8 mouse cellular contexts compared by ENCODE assay signal in genomic region chr16:17797812-17798311, GRCm38 (mm10). TPM values are rescaled to one million over a fixed set of nuclear protein-coding genes. Genes with fewer than 3 reads are reported as not detected.
DNase-seq lines count a peak whose midpoint lies in the region; ATAC-seq and TF ChIP-seq lines count a peak whose summit lies in the region.

No protein-coding gene starts in this region.

- peak; percentile 12; the same call in 1 of the 2 replicates for ATAC-seq in kidney, embryonic 16.5 days (ENCODE audit: low FRiP score, low TSS enrichment)
- ATAC-seq in heart, embryonic 16.5 days (replicated peaks; ENCODE audit: extremely low read depth, insufficient read depth, low FRiP score) = peak; percentile 18; the same call in 1 of the 2 replicates
- no peak for ATAC-seq in liver, postnatal 0 days
- no peak for ATAC-seq in inflammation-experienced regulatory T-cells, adult 6 months
- ATAC-seq in erythroid progenitor cell, adult 5-6 weeks (replicated peaks; ENCODE audit: low FRiP score, poor library complexity, severe bottlenecking) = no peak

- peaks cover 51% of the 10 kb centered on the region for H3K4me1 ChIP-seq in kidney, embryonic 16.5 days (ENCODE audit: insufficient read depth, low read length)
- H3K4me1 ChIP-seq in heart, embryonic 16.5 days (ENCODE audit: control insufficient read depth, insufficient read depth, low read length) = peaks cover 15% of the 10 kb centered on the region
- H3K4me1 ChIP-seq in liver, postnatal 0 days (ENCODE audit: insufficient read depth) = peaks cover 20% of the 10 kb centered on the region

- no peak for TF ChIP-seq EP300 in liver, postnatal 0 days (IDR thresholded peaks at IDR 0.05; ENCODE audit: low read depth)

- peak overlapping the region; percentile 89 for H3K9ac ChIP-seq in kidney, embryonic 16.5 days (replicated peaks; ENCODE audit: low read length)
- peak overlapping the region; percentile 79 for H3K9ac ChIP-seq in heart, embryonic 16.5 days (ENCODE audit: low read length)
- H3K9ac ChIP-seq in liver, postnatal 0 days (replicated peaks) = peak overlapping the region; percentile 51

- H3K27me3 ChIP-seq in kidney, embryonic 16.5 days (ENCODE audit: insufficient read depth, low read length) = peaks cover 48% of the 10 kb centered on the region
- H3K27me3 ChIP-seq in heart, embryonic 16.5 days (ENCODE audit: control insufficient read depth, insufficient read depth, low read length) = peaks cover 41% of the 10 kb centered on the region
- peaks cover 64% of the 10 kb centered on the region for H3K27me3 ChIP-seq in liver, postnatal 0 days (ENCODE audit: insufficient read depth, low read length)

- WGBS in kidney, embryonic 16.5 days = 1% methylated on average over 29 of the region's 29 CpGs
- WGBS in heart, embryonic 16.5 days = 5% methylated on average over 29 of the region's 29 CpGs
- 5% methylated on average over 29 of the region's 29 CpGs for WGBS in liver, postnatal 0 days (ENCODE audit: insufficient replicate concordance)

- peak overlapping the region; percentile 65 for H3K4me3 ChIP-seq in kidney, embryonic 16.5 days (ENCODE audit: low read length)
- peak overlapping the region; percentile 61 for H3K4me3 ChIP-seq in heart, embryonic 16.5 days (ENCODE audit: low read length)
- H3K4me3 ChIP-seq in liver, postnatal 0 days (ENCODE audit: low read depth, low read length) = peak overlapping the region; percentile 49

- no peaks in the 10 kb centered on the region for H3K9me3 ChIP-seq in kidney, embryonic 16.5 days (ENCODE audit: low read length)
- no peaks in the 10 kb centered on the region for H3K9me3 ChIP-seq in heart, embryonic 16.5 days (replicated peaks; ENCODE audit: control insufficient read depth, low read length)
- no peaks in the 10 kb centered on the region for H3K9me3 ChIP-seq in liver, postnatal 0 days (ENCODE audit: low read length)

- DNase-seq in kidney, adult 11 months = no peak
- DNase-seq in adipocyte (ENCODE audit: low spot score) = peak; percentile 50
- no peak for DNase-seq in liver, postnatal 0 days
- DNase-seq in left cerebral cortex, adult 11 months (ENCODE audit: low spot score) = no peak

- peak overlapping the region; percentile 95 for H3K27ac ChIP-seq in kidney, embryonic 16.5 days (ENCODE audit: low read length)
- peak overlapping the region; percentile 64 for H3K27ac ChIP-seq in heart, embryonic 16.5 days (ENCODE audit: low read length)
- peak overlapping the region; percentile 57 for H3K27ac ChIP-seq in liver, postnatal 0 days (ENCODE audit: low read depth)

- H3K4me2 ChIP-seq in kidney, embryonic 16.5 days (replicated peaks; ENCODE audit: low read depth, low read length) = peak overlapping the region; percentile 81
- H3K4me2 ChIP-seq in heart, embryonic 16.5 days (ENCODE audit: low read depth, low read length) = peak overlapping the region; percentile 81
- peak overlapping the region; percentile 70 for H3K4me2 ChIP-seq in liver, postnatal 0 days (ENCODE audit: low read depth, low read length)

- H3K36me3 ChIP-seq in kidney, embryonic 16.5 days (ENCODE audit: insufficient read depth, low read length) = no peaks in the 10 kb centered on the region
- H3K36me3 ChIP-seq in heart, embryonic 16.5 days (ENCODE audit: control insufficient read depth, insufficient read depth) = no peaks in the 10 kb centered on the region
- H3K36me3 ChIP-seq in liver, postnatal 0 days (replicated peaks; ENCODE audit: insufficient read depth, low read length) = no peaks in the 10 kb centered on the region

- no peak for TF ChIP-seq CTCF in liver, postnatal 0 days (IDR thresholded peaks at IDR 0.05; ENCODE audit: low read depth)

RNA-seq across cellular contexts. Expression of gene Scarf2, which starts 0.8 kb away (rescaled TPM):
- 8.1 and 8.9 TPM in 2 replicates for polyA plus RNA-seq in kidney, embryonic 16.5 days (2015; fragmentation: Nextera tagmentation; extraction: Ambion mirVana)
- 4.3 and 5.5 TPM in 2 replicates for polyA plus RNA-seq in heart, embryonic 16.5 days (2015; fragmentation: Nextera tagmentation; extraction: Ambion mirVana)
- 0.97 and 1.6 TPM in 2 replicates for polyA plus RNA-seq in liver, postnatal 0 days (2015; fragmentation: Nextera tagmentation; extraction: Ambion mirVana)
- not detected for polyA plus RNA-seq in inflammation-experienced regulatory T-cells, adult 6 months (2017; shearing (Covaris generic))
- total RNA-seq in erythroid progenitor cell, adult 5-6 weeks (2015; ENCODE audit: low replicate concordance) = 0.42 TPM in 1 of 2 replicates, not detected in the other
- not detected in 2 replicates for total RNA-seq in erythroid progenitor cell, adult 5-6 weeks (2017; ENCODE audit: low replicate concordance)

RNA-seq across cellular contexts. Expression of gene B830017H08Rik, which starts 35.1 kb away (rescaled TPM):
- polyA plus RNA-seq in kidney, embryonic 16.5 days (2015; fragmentation: Nextera tagmentation; extraction: Ambion mirVana) = 0.09 TPM in 1 of 2 replicates, not detected in the other
- not detected in 2 replicates for polyA plus RNA-seq in heart, embryonic 16.5 days (2015; fragmentation: Nextera tagmentation; extraction: Ambion mirVana)
- polyA plus RNA-seq in liver, postnatal 0 days (2015; fragmentation: Nextera tagmentation; extraction: Ambion mirVana) = not detected in 2 replicates
- polyA plus RNA-seq in inflammation-experienced regulatory T-cells, adult 6 months (2017; shearing (Covaris generic)) = not detected
- not detected in 2 replicates for total RNA-seq in erythroid progenitor cell, adult 5-6 weeks (2015; ENCODE audit: low replicate concordance)
- total RNA-seq in erythroid progenitor cell, adult 5-6 weeks (2017; ENCODE audit: low replicate concordance) = not detected in 2 replicates

RNA-seq across cellular contexts. Expression of gene Klhl22, which starts 38.4 kb away (rescaled TPM):
- 69.8 and 72.0 TPM in 2 replicates for polyA plus RNA-seq in kidney, embryonic 16.5 days (2015; fragmentation: Nextera tagmentation; extraction: Ambion mirVana)
- polyA plus RNA-seq in heart, embryonic 16.5 days (2015; fragmentation: Nextera tagmentation; extraction: Ambion mirVana) = 36.4 and 39.6 TPM in 2 replicates
- polyA plus RNA-seq in liver, postnatal 0 days (2015; fragmentation: Nextera tagmentation; extraction: Ambion mirVana) = 7.8 and 8.0 TPM in 2 replicates
- 10 to 100 TPM; 11.8 to 28.7 (median 13.4) TPM for polyA plus RNA-seq in inflammation-experienced regulatory T-cells, adult 6 months (2017; shearing (Covaris generic))
- 4.2 and 5.4 TPM in 2 replicates for total RNA-seq in erythroid progenitor cell, adult 5-6 weeks (2015; ENCODE audit: low replicate concordance)
- total RNA-seq in erythroid progenitor cell, adult 5-6 weeks (2017; ENCODE audit: low replicate concordance) = 3.7 and 3.9 TPM in 2 replicates

RNA-seq across cellular contexts. Expression of gene Car15, which starts 40.3 kb away (rescaled TPM):
- 35.7 and 48.6 TPM in 2 replicates for polyA plus RNA-seq in kidney, embryonic 16.5 days (2015; fragmentation: Nextera tagmentation; extraction: Ambion mirVana)
- polyA plus RNA-seq in heart, embryonic 16.5 days (2015; fragmentation: Nextera tagmentation; extraction: Ambion mirVana) = 2.0 and 2.6 TPM in 2 replicates
- 0.26 and 0.52 TPM in 2 replicates for polyA plus RNA-seq in liver, postnatal 0 days (2015; fragmentation: Nextera tagmentation; extraction: Ambion mirVana)
- polyA plus RNA-seq in inflammation-experienced regulatory T-cells, adult 6 months (2017; shearing (Covaris generic)) = 1 to 10 TPM in 2 of 3 experiments, under 1 TPM in 1; 0.67 to 1.9 (median 1.5) TPM
- 7.1 and 9.7 TPM in 2 replicates for total RNA-seq in erythroid progenitor cell, adult 5-6 weeks (2015; ENCODE audit: low replicate concordance)
- total RNA-seq in erythroid progenitor cell, adult 5-6 weeks (2017; ENCODE audit: low replicate concordance) = 4.6 and 9.5 TPM in 2 replicates

Comparison
In these comparisons a context has a peak if more than half of its experiments do, and no peak if none do; other contexts are left out.
1. ATAC-seq: peak in kidney, embryonic 16.5 days (single experiment) and heart, embryonic 16.5 days (single experiment); none in liver, postnatal 0 days (single experiment), inflammation-experienced regulatory T-cells, adult 6 months (single experiment) and erythroid progenitor cell, adult 5-6 weeks (single experiment).
2. Peak in every context shown above with its lines, with median percentiles within 50 percentile points of each other: H3K27ac ChIP-seq, H3K4me2 ChIP-seq, H3K4me3 ChIP-seq and H3K9ac ChIP-seq.